Mouse (Mus musculus): ENCODE measurements around the gene Itpripl2. TPM values are rescaled to one million over a fixed set of nuclear protein-coding genes. Genes with fewer than 3 reads are reported as not detected.

The Itpripl2 gene
- total and polyA plus RNA-seq, 3 experiments = 7.9 to 23.3 (median 19.0) TPM

GRCm38 (mm10) chr7:118447291-118448133 lies 44.3 kb downstream of the Itpripl2 start:
- Histone ChIP-seq H3K9ac (ENCODE audit: low read depth, low read length) (peak overlapping the region; percentile 61), H3K27ac (peak overlapping the region; percentile 32; the same call in 1 of the 2 replicates), H3K4me3 (peak overlapping the region; percentile 49), H3K36me3 (ENCODE audit: control insufficient read depth, insufficient read depth, low read length) (no peaks in the 10 kb centered on the region), H3K79me2 (replicated peaks; ENCODE audit: control insufficient read depth, insufficient read depth, low read length) (no peaks in the 10 kb centered on the region), H3K27me3 (ENCODE audit: control insufficient read depth, insufficient read depth, low read length) (peaks cover 7% of the 10 kb centered on the region), H3K4me1 (ENCODE audit: control insufficient read depth, insufficient read depth, low read length) (no peaks in the 10 kb centered on the region; the same call in 1 of the 2 replicates)
- intact Hi-C loops (cut with DNase I) = loop anchor here (1.0 to 5.0 kb wide), 5 partner anchors 35 to 240 kb away; partner anchors contain the start of gene Itpripl2
- DNase-seq = peak; percentile 75 to 76
- TF ChIP-seq POLR2A (IDR thresholded peaks at IDR 0.05; ENCODE audit: insufficient read depth, low read depth, low read length) (no peak), CTCF (IDR thresholded peaks at IDR 0.05) (no peak)
- WGBS = under 1% methylated on average over 65 of the region's 65 CpGs

- WGBS = 29% methylated on average over 7 of the region's 7 CpGs
- Histone ChIP-seq H3K27me3 (ENCODE audit: control insufficient read depth, insufficient read depth, low read length) (peaks cover 7% of the 10 kb centered on the region), H3K9ac (ENCODE audit: low read depth, low read length) (no peak overlapping the region), H3K27ac (no peak overlapping the region), H3K36me3 (ENCODE audit: control insufficient read depth, insufficient read depth, low read length) (no peaks in the 10 kb centered on the region), H3K4me1 (ENCODE audit: control insufficient read depth, insufficient read depth, low read length) (peaks cover 2% of the 10 kb centered on the region; the same call in 1 of the 2 replicates), H3K4me3 (no peak overlapping the region), H3K79me2 (replicated peaks; ENCODE audit: control insufficient read depth, insufficient read depth, low read length) (no peaks in the 10 kb centered on the region)
- intact Hi-C loops (cut with DNase I) = no loop called here
- peak in 1 of 2 experiments; percentile 33 for DNase-seq
- TF ChIP-seq POLR2A (IDR thresholded peaks at IDR 0.05; ENCODE audit: insufficient read depth, low read depth, low read length) (no peak), CTCF (IDR thresholded peaks at IDR 0.05) (no peak), EP300 (IDR thresholded peaks at IDR 0.05; ENCODE audit: insufficient read depth, low read depth, low read length) (no peak)
These were observed 47.8 kb downstream of the Itpripl2 start for GRCm38 (mm10) chr7:118443895-118444485.

GRCm38 (mm10) chr7:118443371-118443770 lies 48.4 kb downstream of the Itpripl2 start:
- H3K27ac ChIP-seq = no peak overlapping the region
- no peak overlapping the region for H3K9ac ChIP-seq (ENCODE audit: low read depth, low read length)

GRCm38 (mm10) chr7:118441535-118441934 lies 50.2 kb downstream of the Itpripl2 start:
- Histone ChIP-seq H3K36me3 (ENCODE audit: control insufficient read depth, insufficient read depth, low read length) (no peaks in the 10 kb centered on the region), H3K27ac (peak overlapping the region; percentile 17), H3K4me3 (no peak overlapping the region), H3K4me1 (ENCODE audit: control insufficient read depth, insufficient read depth, low read length) (peaks cover 2% of the 10 kb centered on the region; the same call in 1 of the 2 replicates), H3K79me2 (replicated peaks; ENCODE audit: control insufficient read depth, insufficient read depth, low read length) (no peaks in the 10 kb centered on the region), H3K9ac (ENCODE audit: low read depth, low read length) (no peak overlapping the region), H3K27me3 (ENCODE audit: control insufficient read depth, insufficient read depth, low read length) (no peaks in the 10 kb centered on the region)
- TF ChIP-seq EP300 (IDR thresholded peaks at IDR 0.05; ENCODE audit: insufficient read depth, low read depth, low read length) (no peak), POLR2A (IDR thresholded peaks at IDR 0.05; ENCODE audit: insufficient read depth, low read depth, low read length) (no peak), CTCF (IDR thresholded peaks at IDR 0.05) (no peak)
- DNase-seq = peak; percentile 58 to 74
- intact Hi-C loops (cut with DNase I) = no loop called here
- WGBS = 72% methylated on average over 6 of the region's 6 CpGs

More at GRCm38 (mm10) chr7:118443371-118443770, 48.4 kb downstream of the Itpripl2 start:
- WGBS = 5% methylated on average over 9 of the region's 9 CpGs
- peaks cover 7% of the 10 kb centered on the region for H3K27me3 ChIP-seq (ENCODE audit: control insufficient read depth, insufficient read depth, low read length)
- H3K79me2 ChIP-seq (replicated peaks; ENCODE audit: control insufficient read depth, insufficient read depth, low read length) = no peaks in the 10 kb centered on the region
- intact Hi-C loops (cut with DNase I) = no loop called here
- TF ChIP-seq CTCF (IDR thresholded peaks at IDR 0.05) = no peak
- TF ChIP-seq POLR2A (IDR thresholded peaks at IDR 0.05; ENCODE audit: insufficient read depth, low read depth, low read length) = no peak
- TF ChIP-seq EP300 (IDR thresholded peaks at IDR 0.05; ENCODE audit: insufficient read depth, low read depth, low read length) = no peak
- peaks cover 2% of the 10 kb centered on the region; the same call in 1 of the 2 replicates for H3K4me1 ChIP-seq (ENCODE audit: control insufficient read depth, insufficient read depth, low read length)
- no peaks in the 10 kb centered on the region for H3K36me3 ChIP-seq (ENCODE audit: control insufficient read depth, insufficient read depth, low read length)
- no peak for DNase-seq
- no peak overlapping the region for H3K4me3 ChIP-seq

GRCm38 (mm10) chr7:118437101-118437802 lies 54.5 kb downstream of the Itpripl2 start:
- Histone ChIP-seq H3K4me1 (ENCODE audit: control insufficient read depth, insufficient read depth, low read length) (peaks cover 2% of the 10 kb centered on the region; the same call in 1 of the 2 replicates), H3K4me3 (no peak overlapping the region), H3K27me3 (ENCODE audit: control insufficient read depth, insufficient read depth, low read length) (no peaks in the 10 kb centered on the region), H3K27ac (no peak overlapping the region), H3K36me3 (ENCODE audit: control insufficient read depth, insufficient read depth, low read length) (no peaks in the 10 kb centered on the region), H3K79me2 (replicated peaks; ENCODE audit: control insufficient read depth, insufficient read depth, low read length) (no peaks in the 10 kb centered on the region), H3K9ac (ENCODE audit: low read depth, low read length) (no peak overlapping the region)
- peak in 1 of 2 experiments; percentile 45 for DNase-seq
- 53% methylated on average over 7 of the region's 7 CpGs for WGBS
- no peak for TF ChIP-seq EP300 (IDR thresholded peaks at IDR 0.05; ENCODE audit: insufficient read depth, low read depth, low read length)
- peak; percentile 77 for TF ChIP-seq CTCF (IDR thresholded peaks at IDR 0.05)
- intact Hi-C loops (cut with DNase I) = no loop called here

Other genes starting within 250 kb of the Itpripl2 start
- 10 to 100 TPM; 31.3 to 32.4 TPM for gene Smg1, start 248.3 kb downstream of the Itpripl2 start, total RNA-seq (2021)
- gene Smg1, start 248.3 kb downstream of the Itpripl2 start, polyA plus RNA-seq (2012; rRNA removed) = 12.6 and 23.1 TPM in 2 replicates
- 1 to 10 TPM; 1.0 to 1.4 TPM for gene Syt17, start 43.8 kb downstream of the Itpripl2 start, total RNA-seq (2021)
- 1.8 and 3.2 TPM in 2 replicates for gene Syt17, start 43.8 kb downstream of the Itpripl2 start, polyA plus RNA-seq (2012; rRNA removed)
- gene Coq7, start 41.4 kb upstream of the Itpripl2 start, total RNA-seq (2021) = 100 to 1,000 TPM; 110 to 128 TPM
- 151 TPM in 2 replicates for gene Coq7, start 41.4 kb upstream of the Itpripl2 start, polyA plus RNA-seq (2012; rRNA removed)
- 1 to 10 TPM; 6.4 to 6.9 TPM for gene Tmc7, start 92.8 kb upstream of the Itpripl2 start, total RNA-seq (2021)
- 3.2 and 6.1 TPM in 2 replicates for gene Tmc7, start 92.8 kb upstream of the Itpripl2 start, polyA plus RNA-seq (2012; rRNA removed)
- gene Tmc5, start 105.3 kb upstream of the Itpripl2 start, total RNA-seq (2021) = under 1 TPM; 0.10 to 0.34 TPM
- 0.72 and 0.73 TPM in 2 replicates for gene Tmc5, start 105.3 kb upstream of the Itpripl2 start, polyA plus RNA-seq (2012; rRNA removed)
- gene Gde1, start 213.8 kb upstream of the Itpripl2 start, total RNA-seq (2021) = 10 to 100 TPM; 30.2 to 34.5 TPM
- 54.9 and 62.8 TPM in 2 replicates for gene Gde1, start 213.8 kb upstream of the Itpripl2 start, polyA plus RNA-seq (2012; rRNA removed)
- 1 to 10 TPM; 1.5 to 1.6 TPM for gene Ccp110, start 220.6 kb upstream of the Itpripl2 start, total RNA-seq (2021)
- gene Ccp110, start 220.6 kb upstream of the Itpripl2 start, polyA plus RNA-seq (2012; rRNA removed) = 1.4 and 2.0 TPM in 2 replicates
- 10 to 100 TPM; 21.0 to 21.7 TPM for gene Vps35l, start 248.3 kb upstream of the Itpripl2 start, total RNA-seq (2021)
- gene Vps35l, start 248.3 kb upstream of the Itpripl2 start, polyA plus RNA-seq (2012; rRNA removed) = 26.5 and 30.2 TPM in 2 replicates